Mouse (Mus musculus) megakaryocyte, embryonic 14.5 days (primary cell): ENCODE data around the gene Clec4f.
"Not testable (repeated sequence)": the region's sequence is repeated elsewhere in the genome, so short reads cannot be mapped to it uniquely, and the experiment has no call there.

Experiments used
- FLI1 ChIP-seq: IDR thresholded peaks from 2 replicates; pipeline ENCODE4 v1.6.1; 2012; ENCODE audit warnings: low read length, inconsistent platforms, mixed read lengths
- GATA1 ChIP-seq: IDR thresholded peaks from 3 replicates; pipeline ENCODE4 v1.6.1; 2012; ENCODE audit warnings: mixed read lengths, low read length, inconsistent platforms, borderline replicate concordance

- not testable (repeated sequence) for TF ChIP-seq GATA1, FLI1
Observed at GRCm38 (mm10) chr6:83634106-83634505, 21.9 kb downstream of the Clec4f start.
